Mouse (Mus musculus) MEL (cell line): Measurements from ENCODE around the gene Akap12. TPM values are rescaled to one million over a fixed set of nuclear protein-coding genes. Genes with fewer than 3 reads are reported as not detected.

ENCODE experiments used
- DNase-seq: peaks from one replicate; pipeline ENCODE4 v3.0.0; 2011; ENCODE audit warnings: low read depth, low spot score
- H3K27ac ChIP-seq: 2 replicates; pipeline ENCODE4 v1.5.1; 2012; ENCODE audit warnings: low read depth, mild to moderate bottlenecking, control low read depth, low read length, moderate library complexity; ENCODE audit not compliant: control insufficient read depth
- H3K27me3 ChIP-seq, 2 experiments: fragments of 150-350 bp in 1 of 2; sonication (generic) in 1 of 2; 2 replicates each; pipeline ENCODE4 v1.6.1; 2012; ENCODE audit warnings: low read length in 2 of 2, mild to moderate bottlenecking in 2 of 2, improper control_type of control experiment in 1 of 2, moderate library complexity in 1 of 2; ENCODE audit not compliant: insufficient read depth in 2 of 2, control insufficient read depth in 1 of 2
- H3K36me3 ChIP-seq, 2 experiments: 2 replicates each; pipeline ENCODE4 v1.6.1; 2012 to 2014; ENCODE audit warnings: low read length in 2 of 2, improper control_type of control experiment in 1 of 2, inconsistent platforms in 1 of 2, mild to moderate bottlenecking in 1 of 2; ENCODE audit not compliant: insufficient read depth in 2 of 2, control insufficient read depth in 1 of 2
- H3K4me1 ChIP-seq, 2 experiments: fragments of 150-350 bp in 1 of 2; sonication (generic) in 1 of 2; 2 replicates each; pipeline ENCODE4 v1.6.1; 2012; ENCODE audit warnings: low read length in 2 of 2, improper control_type of control experiment in 1 of 2, mild to moderate bottlenecking in 1 of 2; ENCODE audit not compliant: insufficient read depth in 2 of 2, control insufficient read depth in 1 of 2
- H3K4me3 ChIP-seq, 2 experiments: fragments of 150-350 bp in 1 of 2; sonication (generic) in 1 of 2; 2 replicates each; pipeline ENCODE4 v1.5.1; 2012; ENCODE audit warnings: low read depth in 2 of 2, low read length in 2 of 2, mild to moderate bottlenecking in 2 of 2, moderate library complexity in 2 of 2, control low read depth in 1 of 2, improper control_type of control experiment in 1 of 2; ENCODE audit not compliant: control insufficient read depth in 1 of 2, insufficient read depth in 1 of 2
- H3K79me2 ChIP-seq: 2 replicates; pipeline ENCODE4 v1.6.1; 2012; ENCODE audit warnings: mild to moderate bottlenecking, low read length, moderate library complexity; ENCODE audit not compliant: control insufficient read depth, poor library complexity, insufficient read depth
- H3K9ac ChIP-seq: 2 replicates; pipeline ENCODE4 v1.6.1; 2012; ENCODE audit warnings: low read depth, mild to moderate bottlenecking, control low read depth, low read length, moderate library complexity; ENCODE audit not compliant: control insufficient read depth, poor library complexity, severe bottlenecking
- H3K9me3 ChIP-seq: fragments of 150-350 bp; sonication (generic); replicated peaks from 2 replicates; pipeline ENCODE4 v1.6.1; 2012; ENCODE audit warnings: mild to moderate bottlenecking, low read length, improper control_type of control experiment, moderate library complexity; ENCODE audit not compliant: insufficient read depth
- BHLHE40 ChIP-seq: IDR thresholded peaks from 2 replicates; pipeline ENCODE4 v1.6.1; 2012; ENCODE audit warnings: low read depth, mild to moderate bottlenecking, inconsistent platforms, low read length, improper control_type of control experiment, borderline replicate concordance
- CHD1 ChIP-seq: IDR thresholded peaks from 2 replicates; pipeline ENCODE4 v1.6.1; 2012; ENCODE audit warnings: low read depth, mild to moderate bottlenecking, inconsistent platforms, low read length, improper control_type of control experiment
- E2F4 ChIP-seq: IDR thresholded peaks from 2 replicates; pipeline ENCODE4 v1.6.1; 2011; ENCODE audit warnings: low read depth, low read length, improper control_type of control experiment, borderline replicate concordance
- ELF1 ChIP-seq: IDR thresholded peaks from 2 replicates; pipeline ENCODE4 v1.6.1; 2014; ENCODE audit warnings: low read depth, mild to moderate bottlenecking, inconsistent platforms, low read length, improper control_type of control experiment, moderate library complexity
- EP300 ChIP-seq, 2 experiments: IDR thresholded peaks; 2 replicates each; pipeline ENCODE4 v1.6.1; 2011; ENCODE audit warnings: improper control_type of control experiment in 2 of 2, low read length in 2 of 2, low read depth in 1 of 2, mild to moderate bottlenecking in 1 of 2
- ETS1 ChIP-seq: IDR thresholded peaks from 2 replicates; pipeline ENCODE4 v1.6.1; 2012; ENCODE audit warnings: low read depth, mild to moderate bottlenecking, inconsistent platforms, low read length, improper control_type of control experiment, moderate library complexity
- GATA1 ChIP-seq: IDR thresholded peaks from 2 replicates; pipeline ENCODE4 v1.6.1; 2011; ENCODE audit warnings: low read depth, low read length, improper control_type of control experiment
- JUND ChIP-seq: IDR thresholded peaks from 2 replicates; pipeline ENCODE4 v1.6.1; 2011; ENCODE audit warnings: low read depth, mild to moderate bottlenecking, improper control_type of control experiment, low read length
- KAT2A ChIP-seq: conservative IDR thresholded peaks from 2 replicates; pipeline ENCODE4 v1.6.1; 2012; ENCODE audit warnings: low read depth, low read length, improper control_type of control experiment, inconsistent platforms
- MAX ChIP-seq: IDR thresholded peaks from 2 replicates; pipeline ENCODE4 v1.6.1; 2011; ENCODE audit warnings: low read length, improper control_type of control experiment
- MAZ ChIP-seq: IDR thresholded peaks from 2 replicates; pipeline ENCODE4 v1.6.1; 2012; ENCODE audit warnings: low read depth, mild to moderate bottlenecking, inconsistent platforms, low read length, improper control_type of control experiment
- MEF2A ChIP-seq: IDR thresholded peaks from 2 replicates; pipeline ENCODE4 v1.6.1; 2014; ENCODE audit warnings: low read depth, mild to moderate bottlenecking, inconsistent platforms, low read length, improper control_type of control experiment; ENCODE audit not compliant: poor library complexity, insufficient replicate concordance, severe bottlenecking; ENCODE audit errors: extremely low read depth
- MXI1 ChIP-seq: IDR thresholded peaks from 2 replicates; pipeline ENCODE4 v1.6.1; 2011; ENCODE audit warnings: mild to moderate bottlenecking, low read depth, low read length, improper control_type of control experiment
- MYC ChIP-seq: IDR thresholded peaks from 2 replicates; pipeline ENCODE4 v1.6.1; 2011; ENCODE audit warnings: low read depth, mild to moderate bottlenecking, low read length, improper control_type of control experiment, moderate library complexity
- NELFE ChIP-seq: IDR thresholded peaks from 2 replicates; pipeline ENCODE4 v1.6.1; 2011; ENCODE audit warnings: low read depth, low read length, improper control_type of control experiment
- POLR2AphosphoS5 ChIP-seq: IDR thresholded peaks from 2 replicates; pipeline ENCODE4 v1.6.1; 2012; ENCODE audit warnings: low read depth, borderline replicate concordance, mild to moderate bottlenecking, inconsistent platforms, low read length, moderate library complexity, mixed read lengths
- SIN3A ChIP-seq: IDR thresholded peaks from 2 replicates; pipeline ENCODE4 v1.6.1; 2012; ENCODE audit warnings: low read length, improper control_type of control experiment, inconsistent platforms
- SMC3 ChIP-seq: IDR thresholded peaks from 2 replicates; pipeline ENCODE4 v1.6.1; 2011; ENCODE audit warnings: low read depth, low read length, improper control_type of control experiment
- TBP ChIP-seq: IDR thresholded peaks from 2 replicates; pipeline ENCODE4 v1.8.0; 2011; ENCODE audit warnings: low read depth, low read length, improper control_type of control experiment
- TCF12 ChIP-seq: IDR thresholded peaks from 2 replicates; pipeline ENCODE4 v1.6.1; 2014; ENCODE audit warnings: low read depth, mild to moderate bottlenecking, inconsistent platforms, low read length, improper control_type of control experiment, moderate library complexity
- UBTF ChIP-seq: IDR thresholded peaks from 2 replicates; pipeline ENCODE4 v1.6.1; 2012; ENCODE audit warnings: low read depth, mild to moderate bottlenecking, inconsistent platforms, low read length, improper control_type of control experiment, moderate library complexity, borderline replicate concordance; ENCODE audit not compliant: insufficient read depth
- USF2 ChIP-seq, 2 experiments: IDR thresholded peaks; 2 replicates each; pipeline ENCODE4 v1.6.1; 2011 to 2012; ENCODE audit warnings: improper control_type of control experiment in 2 of 2, low read length in 2 of 2, borderline replicate concordance in 1 of 2, inconsistent platforms in 1 of 2, low read depth in 1 of 2, mild to moderate bottlenecking in 1 of 2; ENCODE audit not compliant: insufficient read depth in 1 of 2
- ZC3H11A ChIP-seq: IDR thresholded peaks from 2 replicates; pipeline ENCODE4 v1.6.1; 2012; ENCODE audit warnings: low read depth, mild to moderate bottlenecking, inconsistent platforms, low read length, improper control_type of control experiment
- ZKSCAN1 ChIP-seq: IDR thresholded peaks from 2 replicates; pipeline ENCODE4 v1.6.1; 2012; ENCODE audit warnings: low read depth, mild to moderate bottlenecking, inconsistent platforms, low read length, improper control_type of control experiment, moderate library complexity
- ZMIZ1 ChIP-seq: IDR thresholded peaks from 2 replicates; pipeline ENCODE4 v1.6.1; 2012; ENCODE audit warnings: low read depth, mild to moderate bottlenecking, inconsistent platforms, low read length, improper control_type of control experiment, moderate library complexity
- polyA plus RNA-seq, 2 experiments: library from polyadenylated mRNA; stranded (reverse) in 1 of 2; unstranded in 1 of 2; fragments of >175 nt in 1 of 2; fragments of >200 nt in 1 of 2; gene quantifications; 2 replicates each; pipeline versions ENCODE4 v1.2.1 to v1.2.4; 2012; ENCODE audit warnings: low replicate concordance in 2 of 2, low read depth in 1 of 2; ENCODE audit not compliant: insufficient read length in 2 of 2, insufficient read depth in 1 of 2, missing spikeins in 1 of 2
- total RNA-seq: library from RNA; depleted of rRNA; stranded (reverse); fragments of 300-350 nt; gene quantifications from 2 replicates; pipeline ENCODE4 v1.2.3, GENCODE M21; 2012

Akap12 gene
- total and polyA plus RNA-seq, 3 experiments: 0.08 to 0.42 TPM; not detected in 1

- H3K4me1 ChIP-seq: no peaks in the 10 kb centered on the region
- peaks cover 0 to 3% of the 10 kb centered on the region in 2 experiments; a peak in 2 of 4 replicates for H3K36me3 ChIP-seq
- H3K79me2 ChIP-seq: no peaks in the 10 kb centered on the region
- no peak overlapping the region for H3K27ac ChIP-seq
- H3K9ac ChIP-seq: no peak overlapping the region
- peak; percentile 15 for DNase-seq
- TF ChIP-seq ZMIZ1: no peak
- no peak for TF ChIP-seq MEF2A
- TF ChIP-seq ZKSCAN1: no peak
- no peak for TF ChIP-seq SIN3A
- TF ChIP-seq JUND: no peak
- TF ChIP-seq MYC: no peak
- TF ChIP-seq SMC3: no peak
- TF ChIP-seq POLR2AphosphoS5: no peak
- TF ChIP-seq KAT2A: no peak
- TF ChIP-seq EP300 (IDR thresholded peaks at IDR 0.05; ENCODE audit: low read depth in 1 of 2, low read length in 2 of 2): no peak
- no peak for TF ChIP-seq GATA1
- no peak for TF ChIP-seq CHD1
- no peak for TF ChIP-seq MAX
- no peak for TF ChIP-seq TCF12
- no peak for TF ChIP-seq MAZ
- TF ChIP-seq E2F4: no peak
- TF ChIP-seq TBP: no peak
- no peak for TF ChIP-seq ELF1
- no peak for TF ChIP-seq UBTF
- no peak for TF ChIP-seq ZC3H11A
- H3K9me3 ChIP-seq: no peaks in the 10 kb centered on the region
- H3K4me3 ChIP-seq: no peak overlapping the region
- peaks cover 0 to 2% of the 10 kb centered on the region in 2 experiments; a peak in 1 of 4 replicates for H3K27me3 ChIP-seq
These were observed 61.5 kb downstream of the Akap12 start for GRCm38 (mm10) chr10:4327716-4328115.

GRCm38 (mm10) chr10:4332228-4332979 is 66.2 kb downstream of the Akap12 start:
- no peak for DNase-seq
- no peaks in the 10 kb centered on the region for H3K79me2 ChIP-seq
- no peaks in the 10 kb centered on the region for H3K4me1 ChIP-seq
- H3K27me3 ChIP-seq: peaks cover 0 to 2% of the 10 kb centered on the region in 2 experiments; a peak in 1 of 4 replicates
- no peaks in the 10 kb centered on the region for H3K9me3 ChIP-seq
- H3K9ac ChIP-seq: no peak overlapping the region
- no peak overlapping the region for H3K4me3 ChIP-seq
- no peak overlapping the region for H3K27ac ChIP-seq
- TF ChIP-seq MXI1 (no peak), BHLHE40 (no peak), ETS1 (no peak), MYC (no peak), UBTF (no peak), TBP (no peak), USF2 (IDR thresholded peaks at IDR 0.05; ENCODE audit: borderline replicate concordance in 1 of 2, insufficient read depth in 1 of 2, low read depth in 1 of 2, low read length in 2 of 2) (no peak), NELFE (no peak)
- TF ChIP-seq, all 39 proteins: peak for 0
- H3K36me3 ChIP-seq: no peaks in the 10 kb centered on the region
